Mouse (Mus musculus) spleen, adult 2 months (tissue): ENCODE data around the gene Scn3b. TPM values are rescaled to one million over a fixed set of nuclear protein-coding genes. Genes with fewer than 3 reads are reported as not detected.

Source experiments
- DNase-seq, 2 experiments: peaks; one replicate each; pipeline versions ENCODE4 v3.0.0 to v3.0.0-alpha.2; 2012 to 2021; ENCODE audit warnings: low spot score in 2 of 2, low read depth in 1 of 2
- H3K27ac ChIP-seq: fragments of 200-500 bp; 2 replicates; pipeline ENCODE4 v1.5.1; 2012; ENCODE audit warnings: low read length, inconsistent platforms; ENCODE audit not compliant: insufficient read depth
- H3K27me3 ChIP-seq: fragments of 200-500 bp; 2 replicates; pipeline ENCODE4 v1.6.1; 2012; ENCODE audit warnings: mild to moderate bottlenecking, moderate library complexity, low read length, inconsistent platforms; ENCODE audit not compliant: control insufficient read depth, insufficient read depth
- H3K36me3 ChIP-seq: fragments of 200-500 bp; 2 replicates; pipeline ENCODE4 v1.6.1; 2012; ENCODE audit warnings: mild to moderate bottlenecking, low read length, inconsistent platforms; ENCODE audit not compliant: control insufficient read depth, insufficient read depth
- H3K4me1 ChIP-seq: fragments of 200-500 bp; 2 replicates; pipeline ENCODE4 v1.6.1; 2011; ENCODE audit warnings: inconsistent platforms; ENCODE audit not compliant: control insufficient read depth, insufficient read depth, insufficient read length
- H3K4me3 ChIP-seq: fragments of 200-500 bp; 2 replicates; pipeline ENCODE4 v1.5.1; 2011; ENCODE audit warnings: mild to moderate bottlenecking, inconsistent platforms; ENCODE audit not compliant: insufficient read depth, insufficient read length; ENCODE audit errors: extremely low read depth
- CTCF ChIP-seq: fragments of 200-500 bp; IDR thresholded peaks from 2 replicates; pipeline ENCODE4 v1.5.1; 2011; ENCODE audit warnings: mild to moderate bottlenecking, inconsistent platforms; ENCODE audit not compliant: insufficient read depth, insufficient read length, insufficient replicate concordance; ENCODE audit errors: extremely low read depth
- POLR2A ChIP-seq: fragments of 200-500 bp; IDR thresholded peaks from 2 replicates; pipeline ENCODE4 v1.6.1; 2011; ENCODE audit warnings: low read depth, low read length, inconsistent platforms
- WGBS: fragments of 180-500 bp; shearing (Covaris S2); methylation state at CpG from one replicate; pipeline ENCODE4 v1.1.7; 2018; 5-methylcytosine and 5-hydroxymethylcytosine counted together
- polyA plus RNA-seq: library from polyadenylated mRNA; depleted of rRNA; stranded (reverse); fragments of >200 nt; gene quantifications from 2 replicates; pipeline ENCODE4 v1.2.3, GENCODE M21; 2012

Scn3b gene
- polyA plus RNA-seq, 1 experiment = 0.26 TPM

DNA sequence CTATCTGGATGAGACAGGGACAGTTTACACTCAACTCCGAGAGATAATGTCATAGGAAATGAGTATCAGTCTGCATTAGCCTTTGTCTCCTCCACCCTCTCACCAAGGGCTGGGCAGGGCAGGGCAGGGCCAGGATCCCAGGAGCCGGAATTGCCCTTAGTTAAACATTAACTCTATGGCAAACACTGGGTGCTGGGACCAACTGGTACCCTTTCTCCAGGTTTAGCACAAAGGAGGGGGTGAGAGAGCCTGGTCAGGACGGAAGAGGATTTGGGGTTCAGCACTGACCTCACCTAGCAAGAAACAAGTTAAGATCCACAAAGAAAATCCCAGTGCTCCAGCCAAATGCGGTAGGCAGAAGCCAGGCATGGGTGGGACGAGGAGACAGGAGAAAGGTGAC is 54.2 kb downstream of the Scn3b start:
- Histone ChIP-seq H3K4me3 (no peak overlapping the region), H3K27ac (no peak overlapping the region), H3K27me3 (no peaks in the 10 kb centered on the region), H3K36me3 (no peaks in the 10 kb centered on the region), H3K4me1 (no peaks in the 10 kb centered on the region)
- DNase-seq = no peak
- TF ChIP-seq POLR2A (no peak), CTCF (no peak)
- WGBS = 88% methylated on average over 5 of the region's 5 CpGs

DNA sequence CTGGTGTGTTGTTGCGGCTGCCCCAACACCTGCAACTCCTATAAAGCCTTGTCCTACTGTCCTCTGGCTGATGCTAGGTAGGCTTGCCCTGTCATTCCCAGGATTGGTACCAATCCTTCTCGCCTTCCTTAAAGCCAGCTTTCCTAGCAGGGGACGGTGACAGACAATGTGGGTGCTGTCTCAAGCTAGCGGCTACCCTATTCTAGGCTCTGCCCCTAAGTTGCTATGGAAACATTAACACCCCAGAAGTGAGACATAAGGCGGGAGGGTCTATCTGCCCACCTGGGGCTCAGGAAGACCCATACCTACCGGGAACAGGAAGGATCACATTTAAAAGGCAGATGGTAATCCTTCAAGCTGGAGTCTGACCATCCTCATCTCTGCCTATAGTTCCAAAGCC is 54.8 kb downstream of the Scn3b start:
- Histone ChIP-seq H3K36me3 (no peaks in the 10 kb centered on the region), H3K4me1 (no peaks in the 10 kb centered on the region), H3K27me3 (no peaks in the 10 kb centered on the region), H3K4me3 (no peak overlapping the region), H3K27ac (0 out of 2 replicates have a peak overlapping the region, but pooled peaks have one; percentile 10)
- 85% methylated on average over 6 of the region's 6 CpGs for WGBS
- TF ChIP-seq CTCF = no peak
- TF ChIP-seq POLR2A = no peak
- DNase-seq = no peak

DNA sequence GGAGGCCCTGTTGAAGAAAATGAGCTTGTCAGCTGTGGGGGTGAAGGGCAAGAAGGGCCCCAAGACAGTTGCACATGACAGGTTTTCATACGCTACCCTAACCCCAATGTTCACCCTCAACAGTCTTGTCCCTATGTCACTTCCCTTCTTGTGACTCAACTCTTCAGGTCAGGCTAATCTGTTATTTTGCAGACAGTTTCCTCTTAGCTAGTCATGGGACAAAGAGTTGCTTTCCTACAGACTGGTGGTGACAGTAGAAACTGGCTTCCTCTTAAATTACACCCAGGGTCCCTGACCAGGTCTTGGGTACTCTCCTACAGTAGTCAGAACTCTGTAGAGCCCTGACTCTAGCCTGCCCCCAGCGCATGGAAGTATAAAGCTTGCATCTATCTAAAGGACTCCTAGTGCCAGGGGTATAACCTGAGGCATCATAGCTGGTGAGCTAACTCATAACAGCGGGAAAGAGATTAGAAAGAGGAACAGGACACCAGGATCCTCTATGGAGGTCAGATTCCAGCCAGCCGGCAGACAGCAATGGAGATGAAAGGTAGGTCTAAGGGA is 55.3 kb downstream of the Scn3b start:
- Histone ChIP-seq H3K36me3 (no peaks in the 10 kb centered on the region), H3K4me3 (no peak overlapping the region), H3K27me3 (no peaks in the 10 kb centered on the region), H3K4me1 (no peaks in the 10 kb centered on the region), H3K27ac (peak overlapping the region; percentile 10; the same call in 1 of the 2 replicates)
- DNase-seq = no peak
- 68% methylated on average over 4 of the region's 4 CpGs for WGBS
- TF ChIP-seq CTCF = no peak
- no peak for TF ChIP-seq POLR2A

DNA sequence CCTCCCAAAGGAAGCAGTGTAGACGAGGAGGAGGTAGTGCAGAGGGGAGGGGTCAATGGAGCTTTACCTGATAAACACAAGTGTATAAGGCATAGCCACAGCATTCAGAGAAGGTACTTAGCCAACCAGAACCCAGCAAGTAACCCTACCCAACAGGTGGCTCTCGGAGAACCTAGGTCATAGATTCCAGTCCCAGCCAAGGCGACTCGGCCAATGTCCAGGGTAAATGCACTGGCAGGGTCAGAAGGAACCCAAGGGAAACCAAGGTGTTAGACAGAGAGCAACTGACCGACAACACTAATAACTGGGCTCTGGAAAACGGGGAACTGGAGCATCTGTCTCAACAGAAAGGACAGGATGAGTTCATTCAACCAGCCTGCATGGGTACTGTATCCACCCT is 55.8 kb downstream of the Scn3b start:
- Histone ChIP-seq H3K27me3 (no peaks in the 10 kb centered on the region), H3K4me3 (no peak overlapping the region), H3K27ac (peak overlapping the region; percentile 4; the same call in 1 of the 2 replicates), H3K4me1 (no peaks in the 10 kb centered on the region), H3K36me3 (no peaks in the 10 kb centered on the region)
- DNase-seq = no peak
- 86% methylated on average over 6 of the region's 6 CpGs for WGBS
- TF ChIP-seq POLR2A (no peak), CTCF (no peak)

DNA sequence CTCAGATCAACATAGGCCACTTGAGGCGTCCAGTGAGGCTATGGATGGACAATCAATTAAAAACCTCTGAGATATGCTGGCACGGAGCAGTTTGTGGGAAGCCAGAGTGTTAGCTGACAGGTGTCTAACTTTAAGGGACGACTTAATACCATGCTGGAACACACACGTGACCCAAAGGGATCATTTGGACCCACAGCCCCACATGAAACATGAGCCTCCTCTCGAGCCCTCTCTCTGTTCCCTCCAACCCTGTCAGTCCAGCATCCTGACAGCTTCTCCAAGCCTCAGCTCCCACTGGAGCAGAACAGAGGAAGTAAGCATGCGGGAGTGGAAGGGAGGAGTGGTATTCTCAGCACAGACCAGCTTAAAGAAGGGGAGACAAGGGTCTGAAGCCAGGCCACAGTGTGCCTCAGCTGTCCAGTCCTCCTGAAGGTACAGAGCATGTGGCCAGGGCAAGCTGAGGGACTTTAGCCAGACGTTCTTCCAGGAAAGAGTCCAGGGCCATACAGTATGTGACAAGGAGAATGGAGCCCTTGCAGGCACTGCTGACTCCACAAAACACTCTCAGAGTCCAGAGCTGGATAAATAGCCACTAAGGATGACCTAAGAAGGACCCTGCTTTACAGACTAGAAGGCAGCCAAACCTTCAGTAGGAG is 57.4 kb downstream of the Scn3b start:
- H3K4me1 ChIP-seq = no peaks in the 10 kb centered on the region
- H3K27ac ChIP-seq = no peak overlapping the region
- no peaks in the 10 kb centered on the region for H3K36me3 ChIP-seq
- TF ChIP-seq POLR2A (no peak), CTCF (no peak)
- H3K27me3 ChIP-seq = no peaks in the 10 kb centered on the region
- 78% methylated on average over 7 of the region's 7 CpGs for WGBS
- no peak overlapping the region for H3K4me3 ChIP-seq
- no peak for DNase-seq

DNA sequence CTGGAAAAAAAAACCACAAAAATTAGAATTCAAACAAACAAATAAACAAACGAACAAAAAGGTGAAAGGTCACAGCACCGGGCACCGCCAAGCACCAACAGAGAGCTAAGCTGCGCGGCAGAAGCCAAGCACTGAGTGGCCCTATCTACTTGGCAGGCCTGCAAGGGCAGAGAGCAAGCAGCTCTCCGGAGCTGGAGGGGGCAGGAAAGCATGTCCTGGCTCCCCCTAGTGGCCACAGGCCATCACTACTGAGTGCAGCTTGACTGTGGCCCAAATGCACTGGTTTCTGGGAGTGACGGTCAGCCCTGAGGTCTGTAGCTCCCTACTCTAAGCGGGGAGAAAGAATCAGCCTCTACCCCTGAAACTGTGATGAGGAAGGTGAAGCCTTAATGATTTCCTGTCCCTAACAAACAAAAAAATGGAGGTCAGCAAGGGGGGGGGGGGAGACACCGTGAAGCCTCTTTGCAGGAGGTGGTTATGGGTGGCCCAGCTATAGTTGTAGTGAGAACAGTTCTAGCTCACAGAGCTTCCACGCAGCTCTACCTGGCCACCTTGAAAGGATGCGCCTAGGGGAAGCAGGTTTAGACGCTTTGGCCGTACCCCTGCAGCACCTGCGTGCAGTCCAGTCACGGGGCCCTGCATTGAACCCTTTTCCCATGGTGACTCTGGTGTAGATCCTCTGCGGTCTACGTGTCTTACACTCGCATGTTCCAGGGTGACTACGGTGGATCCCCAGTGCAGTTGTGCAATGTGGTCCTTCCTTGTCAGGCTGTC is 61.8 kb downstream of the Scn3b start:
- Histone ChIP-seq H3K27ac (no peak overlapping the region), H3K36me3 (no peaks in the 10 kb centered on the region), H3K4me3 (no peak overlapping the region), H3K27me3 (no peaks in the 10 kb centered on the region), H3K4me1 (no peaks in the 10 kb centered on the region)
- 62% methylated on average over 19 of the region's 19 CpGs for WGBS
- peak; percentile 28 to 76 for DNase-seq
- peak; percentile 92 for TF ChIP-seq CTCF
- TF ChIP-seq POLR2A = no peak
